Mouse (Mus musculus) kidney, adult 2 months (tissue): ENCODE results near the gene Dhrs7c. TPM values are rescaled to one million over a fixed set of nuclear protein-coding genes. Genes with fewer than 3 reads are reported as not detected.
A peak's percentile ranks its signal among the peaks of the same experiment; 100 is the strongest.

Experiments used
- DNase-seq: peaks from one replicate; pipeline ENCODE4 v3.0.0; 2021
- H3K27ac ChIP-seq: fragments of 200-500 bp; 2 replicates; pipeline ENCODE4 v1.5.1; 2012; ENCODE audit warnings: low read depth, low read length, control low read depth, inconsistent platforms; ENCODE audit not compliant: insufficient read depth
- H3K27me3 ChIP-seq: fragments of 200-500 bp; replicated peaks from 2 replicates; pipeline ENCODE4 v1.6.1; 2012; ENCODE audit warnings: mild to moderate bottlenecking, moderate library complexity, low read length, inconsistent platforms; ENCODE audit not compliant: control insufficient read depth, insufficient read depth
- H3K36me3 ChIP-seq: fragments of 200-500 bp; 2 replicates; pipeline ENCODE4 v1.6.1; 2012; ENCODE audit warnings: mild to moderate bottlenecking, moderate library complexity, low read length, inconsistent platforms; ENCODE audit not compliant: control insufficient read depth, insufficient read depth
- H3K4me1 ChIP-seq: fragments of 200-500 bp; 2 replicates; pipeline ENCODE4 v1.6.1; 2011; ENCODE audit warnings: low read length; ENCODE audit not compliant: control insufficient read depth, insufficient read depth
- H3K4me3 ChIP-seq: fragments of 200-500 bp; 2 replicates; pipeline ENCODE4 v1.5.1; 2011; ENCODE audit warnings: mild to moderate bottlenecking, low read depth, low read length, control low read depth; ENCODE audit not compliant: insufficient read depth
- CTCF ChIP-seq: fragments of 200-500 bp; conservative IDR thresholded peaks from 2 replicates; pipeline ENCODE4 v1.5.1; 2011; ENCODE audit warnings: low read depth, mild to moderate bottlenecking, control low read depth, low read length, moderate library complexity, mixed read lengths; ENCODE audit not compliant: insufficient read depth, insufficient read length
- POLR2A ChIP-seq: fragments of 200-500 bp; IDR thresholded peaks from one replicate; pipeline ENCODE4 v1.6.1; 2011; ENCODE audit warnings: low read depth, low read length, control low read depth
- WGBS: fragments of 180-500 bp; shearing (Covaris S2); methylation state at CpG from one replicate; pipeline ENCODE4 v1.1.7; 2018; 5-methylcytosine and 5-hydroxymethylcytosine counted together
- polyA plus RNA-seq: library from polyadenylated mRNA; depleted of rRNA; stranded (reverse); fragments of >200 nt; gene quantifications from 2 replicates; pipeline ENCODE4 v1.2.3, GENCODE M21; 2012

The Dhrs7c gene
- polyA plus RNA-seq, 1 experiment, result 1.6 TPM

DNA sequence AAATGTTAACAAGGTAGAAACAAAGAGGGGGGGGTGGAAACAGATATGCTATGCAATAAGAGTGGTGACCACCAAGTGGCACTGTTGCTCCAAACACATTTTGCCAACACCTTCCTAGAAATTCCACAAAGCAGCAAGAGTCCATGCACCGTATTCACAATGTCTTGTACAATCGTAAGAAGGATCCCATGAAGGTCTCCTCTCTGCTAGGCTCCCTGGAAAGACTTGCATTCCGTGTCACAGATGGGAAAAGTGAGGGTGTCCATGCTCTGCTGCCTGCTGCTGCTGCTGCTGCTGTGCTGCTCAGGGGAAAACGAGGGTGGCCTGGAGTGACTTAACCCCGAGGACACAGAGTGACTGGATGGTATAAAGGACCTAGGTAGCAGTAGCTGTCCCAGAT is 21.6 kb downstream of the Dhrs7c start:
- no peaks in the 10 kb centered on the region for H3K36me3 ChIP-seq
- peak; percentile 33 for DNase-seq
- no peaks in the 10 kb centered on the region for H3K27me3 ChIP-seq
- no peak overlapping the region for H3K4me3 ChIP-seq
- H3K27ac ChIP-seq, result no peak overlapping the region
- H3K4me1 ChIP-seq, result no peaks in the 10 kb centered on the region; the same call in 1 of the 2 replicates
- WGBS, result 8% methylated on average over 5 of the region's 5 CpGs
- TF ChIP-seq CTCF, result peak; percentile 36
- TF ChIP-seq POLR2A, result no peak

- peak; percentile 51 for TF ChIP-seq CTCF
- no peak for TF ChIP-seq POLR2A
- Histone ChIP-seq H3K27ac (no peak overlapping the region), H3K4me3 (no peak overlapping the region), H3K36me3 (no peaks in the 10 kb centered on the region), H3K27me3 (no peaks in the 10 kb centered on the region), H3K4me1 (no peaks in the 10 kb centered on the region; the same call in 1 of the 2 replicates)
- DNase-seq, result peak; percentile 19
- WGBS, result 24% methylated on average over 4 of the region's 4 CpGs
Observed at GRCm38 (mm10) chr11:67820221-67820620, 22.2 kb downstream of the Dhrs7c start.

GRCm38 (mm10) chr11:67821560-67821959 is 23.6 kb downstream of the Dhrs7c start:
- no peak overlapping the region for H3K27ac ChIP-seq
- no peaks in the 10 kb centered on the region for H3K36me3 ChIP-seq
- H3K4me3 ChIP-seq, result no peak overlapping the region
- H3K27me3 ChIP-seq, result no peaks in the 10 kb centered on the region
- no peak for DNase-seq
- no peaks in the 10 kb centered on the region; the same call in 1 of the 2 replicates for H3K4me1 ChIP-seq
- WGBS, result 92% methylated on average over 6 of the region's 6 CpGs
- TF ChIP-seq POLR2A, result no peak
- TF ChIP-seq CTCF, result no peak

- Histone ChIP-seq H3K27ac (no peak overlapping the region), H3K4me3 (no peak overlapping the region), H3K4me1 (no peaks in the 10 kb centered on the region), H3K27me3 (no peaks in the 10 kb centered on the region), H3K36me3 (no peaks in the 10 kb centered on the region)
- TF ChIP-seq CTCF (no peak), POLR2A (no peak)
- WGBS, result 20% methylated on average over 12 of the region's 12 CpGs
- DNase-seq, result peak; percentile 32
Observed at GRCm38 (mm10) chr11:67828360-67829059, 30.5 kb downstream of the Dhrs7c start.

DNA sequence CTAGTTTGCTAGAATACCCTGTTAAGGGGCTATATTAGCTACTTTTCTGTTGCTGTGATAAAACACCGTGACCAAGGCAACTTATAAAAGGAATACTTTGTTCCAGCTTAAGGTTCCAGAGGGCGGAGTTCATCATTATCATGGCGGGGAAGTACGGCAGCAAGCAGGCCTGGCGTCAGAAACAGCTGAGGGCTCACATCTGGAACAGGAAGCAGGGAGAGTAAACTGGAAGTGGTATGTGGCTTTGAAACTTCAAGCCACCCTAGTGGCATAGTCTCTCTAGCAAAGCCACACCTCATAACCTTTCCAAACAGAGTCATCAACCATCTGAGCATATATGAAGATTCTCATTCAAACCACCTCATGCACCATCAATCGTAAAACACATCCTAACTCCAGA is 31.5 kb downstream of the Dhrs7c start:
- DNase-seq, result no peak
- Histone ChIP-seq H3K27me3 (no peaks in the 10 kb centered on the region), H3K4me1 (no peaks in the 10 kb centered on the region), H3K4me3 (no peak overlapping the region), H3K36me3 (no peaks in the 10 kb centered on the region), H3K27ac (no peak overlapping the region)
- WGBS, result 73% methylated on average over 6 of the region's 6 CpGs
- TF ChIP-seq POLR2A (no peak), CTCF (no peak)

DNA sequence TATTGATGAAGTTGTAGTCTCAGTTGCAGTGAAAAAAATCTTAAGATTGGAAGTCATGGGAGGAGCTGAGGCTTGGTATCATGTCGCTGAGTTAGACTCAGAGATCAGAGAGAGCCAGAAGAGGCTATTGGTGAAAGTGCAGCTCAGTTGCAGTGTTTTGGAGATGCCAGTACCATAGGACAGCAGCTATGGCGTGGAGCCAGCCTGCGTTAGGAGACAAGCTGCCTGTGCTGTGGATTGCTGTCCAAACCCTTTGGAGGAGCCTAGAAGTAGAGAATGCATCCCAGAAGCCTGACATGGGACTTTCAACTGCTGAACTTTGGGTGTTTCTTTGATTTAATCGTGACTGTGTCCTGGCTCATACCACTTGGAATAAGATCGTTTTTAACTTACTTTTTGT is 33.8 kb downstream of the Dhrs7c start:
- no peak overlapping the region for H3K4me3 ChIP-seq
- 67% methylated on average over 5 of the region's 5 CpGs for WGBS
- H3K36me3 ChIP-seq, result no peaks in the 10 kb centered on the region
- no peak for DNase-seq
- no peak overlapping the region for H3K27ac ChIP-seq
- H3K4me1 ChIP-seq, result no peaks in the 10 kb centered on the region
- H3K27me3 ChIP-seq, result no peaks in the 10 kb centered on the region
- TF ChIP-seq CTCF (no peak), POLR2A (no peak)

GRCm38 (mm10) chr11:67835408-67836078 is 37.6 kb downstream of the Dhrs7c start:
- Histone ChIP-seq H3K27ac (no peak overlapping the region), H3K36me3 (no peaks in the 10 kb centered on the region), H3K4me3 (no peak overlapping the region), H3K27me3 (no peaks in the 10 kb centered on the region), H3K4me1 (no peaks in the 10 kb centered on the region)
- no peak for TF ChIP-seq CTCF
- TF ChIP-seq POLR2A, result no peak
- 82% methylated on average over 10 of the region's 10 CpGs for WGBS
- DNase-seq, result no peak
